Mouse (Mus musculus) neutrophil, adult 5-6 weeks (primary cell): ENCODE data around the gene Nsg2. TPM values are rescaled to one million over a fixed set of nuclear protein-coding genes. Genes with fewer than 3 reads are reported as not detected.
A peak's percentile ranks its signal among the peaks of the same experiment; 100 is the strongest.

Experiments used
- ATAC-seq: fragments of 151-379, 151-347 bp; 2 replicates; pipeline ENCODE4 v1.8.0; 2017; ENCODE audit warnings: mild to moderate bottlenecking, moderate TSS enrichment; ENCODE audit not compliant: insufficient number of reproducible peaks, poor library complexity, low FRiP score, severe bottlenecking; ENCODE audit errors: extremely low read depth
- total RNA-seq: library from RNA; stranded (forward); fragments of 200-1000 nt; gene quantifications from 2 replicates; pipeline ENCODE4 v1.2.3, GENCODE M21; 2017

Gene Nsg2
- total RNA-seq, 1 experiment from 2014 or later = 17.0 TPM

- no peak for ATAC-seq
Observed at GRCm38 (mm10) chr11:32009961-32010662, 9.8 kb downstream of the Nsg2 start.

GRCm38 (mm10) chr11:32010663-32010970, 10.4 kb downstream of the Nsg2 start:
- no peak for ATAC-seq

GRCm38 (mm10) chr11:32011867-32012603, 11.8 kb downstream of the Nsg2 start:
- 0 out of 2 replicates have a peak, but pooled peaks have one; percentile 21 for ATAC-seq

GRCm38 (mm10) chr11:32013014-32013427, 12.8 kb downstream of the Nsg2 start:
- ATAC-seq = no peak

GRCm38 (mm10) chr11:32013561-32013960, 13.3 kb downstream of the Nsg2 start:
- ATAC-seq = no peak

GRCm38 (mm10) chr11:32018201-32018600, 17.9 kb downstream of the Nsg2 start:
- no peak for ATAC-seq

- ATAC-seq = no peak
Observed at GRCm38 (mm10) chr11:32020031-32020965, 20.0 kb downstream of the Nsg2 start.

- no peak for ATAC-seq
Observed at GRCm38 (mm10) chr11:32026634-32027033, 26.4 kb downstream of the Nsg2 start.

GRCm38 (mm10) chr11:32027474-32028342, 27.4 kb downstream of the Nsg2 start:
- ATAC-seq = no peak

- ATAC-seq = no peak
Observed at GRCm38 (mm10) chr11:32028605-32029004, 28.3 kb downstream of the Nsg2 start.

GRCm38 (mm10) chr11:32029356-32029755, 29.1 kb downstream of the Nsg2 start:
- no peak for ATAC-seq

- ATAC-seq = no peak
Observed at GRCm38 (mm10) chr11:32031396-32031795, 31.1 kb downstream of the Nsg2 start.

- no peak for ATAC-seq
Observed at GRCm38 (mm10) chr11:32032053-32032452, 31.8 kb downstream of the Nsg2 start.

- no peak for ATAC-seq
Observed at GRCm38 (mm10) chr11:32035831-32036230, 35.6 kb downstream of the Nsg2 start.

GRCm38 (mm10) chr11:32039656-32040055, 39.4 kb downstream of the Nsg2 start:
- ATAC-seq = peak; percentile 60; the same call in 1 of the 2 replicates

GRCm38 (mm10) chr11:32057389-32057788, 57.1 kb downstream of the Nsg2 start:
- ATAC-seq = no peak

GRCm38 (mm10) chr11:32057861-32058260, 57.6 kb downstream of the Nsg2 start:
- ATAC-seq = no peak

- no peak for ATAC-seq
Observed at GRCm38 (mm10) chr11:32061020-32061419, 60.8 kb downstream of the Nsg2 start.
